Mouse (Mus musculus) CH12.LX (cell line): ENCODE data around the gene Gm49450.

Experiments
- CTCF ChIP-seq, 2 experiments: IDR thresholded peaks in 1 of 2; conservative IDR thresholded peaks in 1 of 2; 2 replicates each; pipeline ENCODE4 v1.5.1; 2011 to 2012; ENCODE audit warnings: low read depth in 2 of 2, low read length in 2 of 2, improper control_type of control experiment in 1 of 2, inconsistent platforms in 1 of 2, mild to moderate bottlenecking in 1 of 2, moderate library complexity in 1 of 2
- KAT2A ChIP-seq: IDR thresholded peaks from 2 replicates; pipeline ENCODE4 v1.6.1; 2012; ENCODE audit warnings: low read length, improper control_type of control experiment, inconsistent platforms; ENCODE audit not compliant: insufficient replicate concordance

DNA sequence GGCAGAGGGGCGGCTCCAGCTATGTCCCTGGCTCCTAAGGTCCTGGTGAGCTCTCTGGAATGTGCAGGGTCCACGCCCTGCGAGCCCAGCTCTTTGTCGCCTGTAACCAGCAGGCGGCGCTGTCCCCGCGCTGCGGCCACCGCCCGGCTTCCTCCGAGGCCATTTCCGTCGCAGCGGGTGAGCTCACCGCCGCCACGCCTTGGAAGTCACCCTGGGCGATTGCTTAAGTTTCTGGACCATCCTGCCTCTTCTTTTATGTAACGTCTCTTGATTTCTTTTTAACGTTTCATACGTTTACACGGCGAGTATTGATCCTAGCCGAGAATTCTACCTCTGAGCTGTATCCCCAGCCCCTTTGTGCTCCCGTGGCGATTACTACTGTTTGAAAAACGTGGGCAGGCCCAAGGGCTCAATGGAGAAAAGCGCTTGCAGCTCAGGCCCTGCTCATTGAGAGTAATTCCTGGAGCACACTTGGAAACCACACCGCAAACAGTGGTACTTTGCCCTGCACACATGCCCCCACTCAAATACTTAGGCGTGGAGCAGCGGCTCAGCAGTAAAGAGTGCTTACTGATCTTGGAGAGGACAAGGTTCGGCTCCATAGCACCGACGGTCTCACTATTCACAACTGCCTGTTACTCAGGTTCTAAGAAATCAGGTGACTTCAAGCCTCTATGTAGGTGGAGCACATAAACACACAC lies 39.9 kb upstream of the Gm49450 start:
- TF ChIP-seq CTCF (conservative IDR thresholded peaks at IDR 0.05 in 1 of 2, IDR thresholded peaks at IDR 0.05 in 1 of 2; ENCODE audit: low read depth in 2 of 2, low read length in 2 of 2) (peak; percentile 95 to 96), KAT2A (no peak)
